Mouse (Mus musculus) adipose tissue, adult 10 weeks (tissue): ENCODE measurements around the gene Ciz1. TPM values are rescaled to one million over a fixed set of nuclear protein-coding genes. Genes with fewer than 3 reads are reported as not detected.

ENCODE experiments used
- polyA plus RNA-seq: library from polyadenylated mRNA; stranded (reverse); fragments of 350-450 nt; fragmentation: Illumina TruSeq; extraction: RNeasy Lipid Tissue Mini Kit (QIAGEN cat#74804); gene quantifications from one replicate; pipeline ENCODE4 v1.2.3, GENCODE M21; 2014; ENCODE audit warnings: low read depth, low replicate concordance

The Ciz1 gene
- 72.0 TPM for polyA plus RNA-seq

DNA sequence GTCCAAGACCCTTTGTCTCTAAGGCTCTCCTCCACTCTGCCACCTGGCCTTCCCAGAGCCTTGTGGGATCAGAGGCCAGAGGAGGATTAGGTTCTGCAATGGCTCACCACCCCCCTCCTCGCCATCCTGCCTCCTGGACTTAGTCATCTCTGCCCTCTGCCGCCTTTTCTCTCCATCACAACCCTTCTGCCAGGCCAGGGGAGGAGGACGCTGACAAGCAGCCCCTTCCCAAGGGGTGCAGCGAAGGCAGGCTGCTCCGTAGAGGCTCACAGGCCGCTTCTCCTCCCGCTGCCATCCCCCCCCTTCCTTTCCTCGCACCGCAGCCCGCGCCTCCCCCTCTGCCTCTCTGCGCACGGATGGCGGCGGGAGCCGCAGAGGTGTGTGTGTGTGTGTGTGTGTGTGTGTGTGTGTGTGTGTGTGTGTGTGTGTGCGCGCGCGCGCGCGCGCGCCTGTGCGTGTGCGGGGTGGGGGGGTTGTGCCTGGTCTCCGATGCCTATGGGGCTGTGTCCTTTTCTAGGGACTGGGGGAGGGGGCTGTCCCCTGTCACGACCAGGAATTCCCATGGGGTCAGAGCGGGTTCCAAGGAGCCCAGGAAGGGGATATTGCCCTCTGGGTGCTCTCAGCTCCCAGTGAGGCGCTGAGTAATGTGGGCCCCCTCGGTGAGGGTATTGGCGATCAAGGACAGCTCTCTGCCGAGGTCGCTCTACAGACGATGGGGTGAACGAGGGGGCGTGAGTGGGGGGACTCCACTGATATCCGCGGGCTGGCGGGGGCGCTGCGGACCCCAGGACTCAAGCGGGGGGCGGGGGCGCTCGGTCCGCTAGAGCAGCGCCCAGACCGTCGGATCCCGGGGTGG lies at the start of gene Ciz1:
Ciz1 (plus strand) TSS at position 177 of the 856 bp plus-strand sequence.

DNA sequence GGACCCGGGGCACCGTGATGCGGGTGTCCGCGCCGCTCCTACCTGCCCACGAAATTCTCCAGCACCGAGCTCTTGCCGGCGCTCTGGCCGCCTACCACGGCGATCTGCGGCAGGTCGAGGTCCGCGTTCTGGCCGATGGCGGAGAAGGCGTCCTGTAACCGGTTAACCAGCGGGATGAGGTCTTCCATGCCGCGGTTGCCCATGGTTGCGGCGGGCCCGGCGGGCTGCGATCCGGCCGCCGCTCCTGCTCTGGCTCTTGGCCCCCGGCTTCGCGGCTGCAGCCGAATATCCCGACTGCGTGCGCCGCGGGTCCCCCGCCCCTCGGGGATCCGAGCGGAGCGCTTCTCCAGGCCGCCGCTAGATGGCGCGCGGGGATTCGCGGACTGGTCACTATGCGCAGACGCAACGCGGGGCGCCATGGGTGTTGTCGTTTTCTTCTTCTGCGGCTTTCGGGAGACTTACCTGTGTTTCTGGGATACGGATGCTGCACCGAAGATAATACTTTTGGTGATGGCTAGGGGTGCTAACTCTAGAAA lies 948 bp downstream of the Ciz1 start, which contains the start of gene Dnm1:
Dnm1 (minus strand) TSS at position 332 of the 536 bp plus-strand sequence.

DNA sequence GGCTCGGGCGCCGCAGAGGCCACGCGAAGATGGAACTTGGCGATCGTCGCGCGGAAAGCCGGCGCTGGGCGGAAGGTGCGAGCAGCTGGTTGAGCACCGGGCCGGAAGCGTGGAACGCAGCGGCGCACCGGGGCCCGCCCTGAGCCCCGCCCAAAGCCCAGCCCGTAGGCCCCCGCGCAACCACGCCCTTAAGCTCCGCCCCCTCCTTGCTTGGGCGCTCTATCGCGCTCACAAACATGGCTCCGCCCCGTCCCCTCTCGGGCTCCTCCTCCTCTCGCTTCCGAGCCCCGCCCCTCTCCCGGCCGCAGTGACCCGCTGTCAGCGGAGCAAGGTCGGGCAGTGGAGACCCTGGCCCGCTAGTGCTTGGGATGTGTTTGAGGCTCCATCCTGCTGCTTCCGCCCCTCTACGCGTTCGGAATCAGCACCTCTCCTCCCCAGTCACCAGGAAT lies 29.7 kb downstream of the Ciz1 start, which contains the start of gene 1110008P14Rik:
1110008P14Rik (minus strand) TSS at position 164 of the 449 bp plus-strand sequence.

DNA sequence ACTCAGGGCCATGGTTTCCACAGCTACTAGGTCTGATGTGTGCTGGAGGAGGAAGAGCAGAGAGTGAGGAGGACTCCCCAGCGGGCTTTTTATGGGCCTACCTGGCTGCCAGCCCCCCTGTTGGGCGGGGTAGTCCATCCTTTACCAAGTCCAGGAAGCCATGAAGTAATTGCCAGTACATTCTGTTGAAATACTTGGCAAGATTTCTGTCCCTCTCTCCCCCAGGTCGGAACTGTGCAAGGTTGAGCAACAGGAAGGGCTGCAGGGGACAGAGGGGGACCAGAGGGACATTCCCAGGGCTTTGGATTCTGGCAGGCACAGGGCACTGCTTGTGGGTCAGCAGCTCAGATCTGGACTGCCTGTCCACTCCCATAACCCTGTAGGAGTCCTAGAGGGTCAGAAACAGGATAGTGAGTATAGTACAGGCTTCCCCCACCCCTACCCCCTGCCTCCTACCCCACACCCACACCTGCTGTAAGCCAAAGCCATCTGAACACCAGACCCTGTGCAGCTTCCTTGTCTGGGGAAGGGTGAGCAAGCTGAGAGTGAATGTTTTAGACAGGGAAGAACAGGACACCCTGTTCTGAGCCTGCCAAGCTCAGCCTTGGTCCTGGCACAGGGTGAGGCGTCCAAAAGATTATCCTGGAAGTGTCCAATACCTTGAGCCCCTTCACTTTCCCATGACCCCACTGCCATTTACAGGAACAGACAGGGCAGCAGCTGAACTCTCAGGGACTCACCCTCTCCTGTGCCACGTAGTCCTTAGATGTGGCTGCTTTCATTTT lies 35.8 kb downstream of the Ciz1 start, which contains the start of gene Lcn2:
Lcn2 (minus strand) TSS at position 547 of the 785 bp plus-strand sequence.

DNA sequence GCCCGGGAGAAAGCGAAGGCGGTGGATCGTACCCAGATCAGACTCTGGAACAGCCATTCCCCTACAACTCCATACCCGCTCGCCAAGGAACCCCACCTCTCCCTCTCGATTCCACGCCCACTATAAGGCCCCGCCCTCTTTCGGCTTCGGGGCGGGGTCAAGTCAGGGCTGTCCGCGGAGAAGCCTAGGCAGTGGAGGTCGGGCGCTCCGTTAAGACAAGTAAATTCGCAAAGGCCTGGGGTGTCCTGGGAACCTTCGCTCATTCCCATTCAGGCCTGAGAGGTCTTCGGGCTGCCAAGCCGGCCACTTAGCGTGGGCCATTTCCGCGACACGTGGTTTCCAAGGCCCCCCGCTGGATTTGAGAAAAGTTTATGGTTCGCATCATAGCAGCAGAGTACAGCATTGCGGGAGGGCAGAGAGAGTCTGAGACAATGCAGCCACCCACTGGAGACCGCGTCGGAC lies 43.4 kb downstream of the Ciz1 start, which contains the start of gene Ptges2:
Ptges2 (plus strand) TSS at position 413 of the 462 bp plus-strand sequence.

Other genes starting within 250 kb of the Ciz1 start
- 70.3 TPM for gene Prrc2b, start 201.2 kb upstream of the Ciz1 start, polyA plus RNA-seq
- gene Pomt1, start 115.7 kb upstream of the Ciz1 start, polyA plus RNA-seq: 28.9 TPM
- gene Uck1, start 92.2 kb upstream of the Ciz1 start, polyA plus RNA-seq: 132 TPM
- gene Golga2, start 64.9 kb upstream of the Ciz1 start, polyA plus RNA-seq: 56.8 TPM
- 435 TPM for gene Swi5, start 64.3 kb upstream of the Ciz1 start, polyA plus RNA-seq
- gene Dnm1, start 1.0 kb downstream of the Ciz1 start, polyA plus RNA-seq: 15.8 TPM
- 149 TPM for gene 1110008P14Rik, start 29.6 kb downstream of the Ciz1 start, polyA plus RNA-seq
- gene Lcn2, start 35.9 kb downstream of the Ciz1 start, polyA plus RNA-seq: 3,725 TPM
- gene Ptges2, start 43.6 kb downstream of the Ciz1 start, polyA plus RNA-seq: 33.6 TPM
- gene Naif1, start 98.1 kb downstream of the Ciz1 start, polyA plus RNA-seq: 3.6 TPM
- gene Slc25a25, start 99.1 kb downstream of the Ciz1 start, polyA plus RNA-seq: 25.0 TPM
- gene Fam102a, start 183.0 kb downstream of the Ciz1 start, polyA plus RNA-seq: 29.4 TPM
- 87.5 TPM for gene Dpm2, start 218.5 kb downstream of the Ciz1 start, polyA plus RNA-seq
- gene Pip5kl1, start 222.5 kb downstream of the Ciz1 start, polyA plus RNA-seq: not detected
- not detected for gene 9430097D07Rik, start 223.4 kb downstream of the Ciz1 start, polyA plus RNA-seq
- 28.3 TPM for gene St6galnac4, start 234.8 kb downstream of the Ciz1 start, polyA plus RNA-seq
- 24.1 TPM for gene St6galnac6, start 247.4 kb downstream of the Ciz1 start, polyA plus RNA-seq